8 mouse cellular contexts compared by ENCODE assay signal in genomic region chr2:92459141-92459920, GRCm38 (mm10). TPM values are rescaled to one million over a fixed set of nuclear protein-coding genes. Genes with fewer than 3 reads are reported as not detected.
DNase-seq lines count a peak whose midpoint lies in the region; ATAC-seq and TF ChIP-seq lines count a peak whose summit lies in the region.

No protein-coding gene starts in this region.

- H3K27me3 ChIP-seq in erythroblast, embryonic 14.5 days (ENCODE audit: control insufficient read depth) = peaks cover 12% of the 10 kb centered on the region
- H3K27me3 ChIP-seq in heart, embryonic 12.5 days (replicated peaks) = peaks cover 26% of the 10 kb centered on the region
- no peaks in the 10 kb centered on the region for H3K27me3 ChIP-seq in kidney, postnatal 0 days (ENCODE audit: insufficient read depth, low read length)
- H3K27me3 ChIP-seq in liver, embryonic 13.5 days = peaks cover 12% of the 10 kb centered on the region
- H3K27me3 ChIP-seq in stomach, embryonic 14.5 days (ENCODE audit: control insufficient read depth, insufficient read depth, low read length) = peaks cover 5% of the 10 kb centered on the region; the same call in 1 of the 2 replicates

- H3K4me2 ChIP-seq in heart, embryonic 12.5 days = peak overlapping the region; percentile 97
- peak overlapping the region; percentile 96 for H3K4me2 ChIP-seq in kidney, postnatal 0 days (ENCODE audit: low read length)
- peak overlapping the region; percentile 97 for H3K4me2 ChIP-seq in liver, embryonic 13.5 days
- H3K4me2 ChIP-seq in stomach, embryonic 14.5 days (replicated peaks; ENCODE audit: low read depth, low read length) = peak overlapping the region; percentile 81

- H3K9me3 ChIP-seq in erythroblast, embryonic 14.5 days (ENCODE audit: control insufficient read depth, low read length) = no peaks in the 10 kb centered on the region
- no peaks in the 10 kb centered on the region for H3K9me3 ChIP-seq in heart, embryonic 12.5 days (replicated peaks)
- H3K9me3 ChIP-seq in kidney, postnatal 0 days (replicated peaks; ENCODE audit: low read length) = no peaks in the 10 kb centered on the region
- no peaks in the 10 kb centered on the region for H3K9me3 ChIP-seq in liver, embryonic 13.5 days (replicated peaks)
- no peaks in the 10 kb centered on the region for H3K9me3 ChIP-seq in stomach, embryonic 14.5 days (ENCODE audit: control insufficient read depth, low read depth, low read length)

- peaks cover 6% of the 10 kb centered on the region for H3K36me3 ChIP-seq in erythroblast, embryonic 14.5 days (ENCODE audit: control insufficient read depth)
- H3K36me3 ChIP-seq in heart, embryonic 12.5 days = peaks cover 8% of the 10 kb centered on the region
- 0 out of 2 replicates have a peak, but pooled peaks cover 2% of the 10 kb centered on the region for H3K36me3 ChIP-seq in kidney, postnatal 0 days (ENCODE audit: insufficient read depth, low read length)
- peaks cover 10% of the 10 kb centered on the region for H3K36me3 ChIP-seq in liver, embryonic 13.5 days
- peaks cover 1% of the 10 kb centered on the region; the same call in 1 of the 2 replicates for H3K36me3 ChIP-seq in stomach, embryonic 14.5 days (ENCODE audit: control insufficient read depth, insufficient read depth, low read length)

- peak overlapping the region; percentile 86 for H3K9ac ChIP-seq in heart, embryonic 12.5 days
- H3K9ac ChIP-seq in kidney, postnatal 0 days (ENCODE audit: low read depth, low read length) = peak overlapping the region; percentile 70
- peak overlapping the region; percentile 83 for H3K9ac ChIP-seq in liver, embryonic 13.5 days
- peak overlapping the region; percentile 80 for H3K9ac ChIP-seq in stomach, embryonic 14.5 days (replicated peaks; ENCODE audit: low read depth, low read length)

- ATAC-seq in CD4-positive, CD25-positive, alpha-beta regulatory T cell, adult 4 months = peak; percentile 82
- ATAC-seq in heart, embryonic 12.5 days (ENCODE audit: insufficient number of reproducible peaks, low FRiP score) = peak; percentile 88
- ATAC-seq in kidney, postnatal 0 days (replicated peaks; ENCODE audit: low FRiP score, low read depth) = peak; percentile 77
- peak; percentile 84 for ATAC-seq in liver, embryonic 13.5 days (ENCODE audit: low read depth)
- ATAC-seq in stomach, embryonic 14.5 days (ENCODE audit: insufficient number of reproducible peaks, insufficient read depth, low FRiP score, low read depth) = peak; percentile 86

- H3K4me3 ChIP-seq in erythroblast, embryonic 14.5 days (replicated peaks) = peak overlapping the region; percentile 94
- peak overlapping the region; percentile 94 for H3K4me3 ChIP-seq in heart, embryonic 12.5 days
- peak overlapping the region; percentile 80 for H3K4me3 ChIP-seq in kidney, postnatal 0 days (replicated peaks; ENCODE audit: low read depth, low read length)
- H3K4me3 ChIP-seq in liver, embryonic 13.5 days (replicated peaks) = peak overlapping the region; percentile 81
- peak overlapping the region; percentile 80 for H3K4me3 ChIP-seq in stomach, embryonic 14.5 days (ENCODE audit: low read depth, low read length)

- 0 out of 2 replicates have a peak overlapping the region, but pooled peaks have one; percentile 17 for H3K27ac ChIP-seq in heart, embryonic 12.5 days (ENCODE audit: poor library complexity, severe bottlenecking)
- H3K27ac ChIP-seq in kidney, postnatal 0 days = peak overlapping the region; percentile 68
- H3K27ac ChIP-seq in liver, embryonic 13.5 days = peak overlapping the region; percentile 37
- no peak overlapping the region; the same call in 1 of the 2 replicates for H3K27ac ChIP-seq in stomach, embryonic 14.5 days (ENCODE audit: low read length)

- no peak for TF ChIP-seq CTCF in kidney, postnatal 0 days (IDR thresholded peaks at IDR 0.05; ENCODE audit: low read depth)

- peak; percentile 46 for DNase-seq in brain, embryonic 18.5 days (ENCODE audit: low read depth, low spot score)
- peak; percentile 88 for DNase-seq in kidney, postnatal 0 days (ENCODE audit: low spot score)
- peak; percentile 70 for DNase-seq in liver, embryonic 13.5 days
- peak; percentile 64 to 72 for DNase-seq in natural killer cell, adult 2 months (ENCODE audit: low spot score in 2 of 2)

- WGBS in heart, embryonic 12.5 days = under 1% methylated on average over 55 of the region's 55 CpGs
- under 1% methylated on average over 55 of the region's 55 CpGs for WGBS in kidney, postnatal 0 days
- under 1% methylated on average over 55 of the region's 55 CpGs for WGBS in liver, embryonic 13.5 days (ENCODE audit: insufficient replicate concordance)
- WGBS in stomach, embryonic 14.5 days = under 1% methylated on average over 55 of the region's 55 CpGs

- peaks cover 46% of the 10 kb centered on the region for H3K4me1 ChIP-seq in erythroblast, embryonic 14.5 days (ENCODE audit: control insufficient read depth)
- peaks cover 42% of the 10 kb centered on the region for H3K4me1 ChIP-seq in heart, embryonic 12.5 days (replicated peaks)
- H3K4me1 ChIP-seq in kidney, postnatal 0 days (replicated peaks; ENCODE audit: insufficient read depth, low read length) = peaks cover 29% of the 10 kb centered on the region
- H3K4me1 ChIP-seq in liver, embryonic 13.5 days (replicated peaks) = peaks cover 52% of the 10 kb centered on the region
- peaks cover 22% of the 10 kb centered on the region; the same call in 1 of the 2 replicates for H3K4me1 ChIP-seq in stomach, embryonic 14.5 days (ENCODE audit: control insufficient read depth, insufficient read depth, low read length)

RNA-seq across cellular contexts. Expression of gene Slc35c1, which starts 1.0 kb away (rescaled TPM):
- polyA plus RNA-seq in CD4-positive, CD25-positive, alpha-beta regulatory T cell, adult 4 months (2017; shearing (Covaris generic)) = 10 to 100 TPM; 50.3 to 73.8 TPM
- polyA plus RNA-seq in erythroblast, embryonic 14.5 days (2012) = 0.35 and 0.38 TPM in 2 replicates
- polyA plus RNA-seq in heart, embryonic 12.5 days (2016; fragmentation: Nextera tagmentation; extraction: Ambion mirVana) = 10.1 and 10.6 TPM in 2 replicates
- polyA plus RNA-seq in kidney, postnatal 0 days (2015; fragmentation: Nextera tagmentation; extraction: Ambion mirVana) = 14.8 and 15.5 TPM in 2 replicates
- 9.5 and 12.3 TPM in 2 replicates for polyA plus RNA-seq in liver, embryonic 13.5 days (2015; fragmentation: Nextera tagmentation; extraction: Ambion mirVana)
- polyA plus RNA-seq in stomach, embryonic 14.5 days (2014; fragmentation: Nextera tagmentation; extraction: Ambion mirVana) = 19.2 and 21.7 TPM in 2 replicates

RNA-seq across cellular contexts. Expression of gene Cry2, which starts 25.5 kb away (rescaled TPM):
- 10 to 100 TPM; 10.6 to 13.4 TPM for polyA plus RNA-seq in CD4-positive, CD25-positive, alpha-beta regulatory T cell, adult 4 months (2017; shearing (Covaris generic))
- polyA plus RNA-seq in erythroblast, embryonic 14.5 days (2012) = 0.36 and 0.45 TPM in 2 replicates
- polyA plus RNA-seq in heart, embryonic 12.5 days (2016; fragmentation: Nextera tagmentation; extraction: Ambion mirVana) = 28.0 and 30.1 TPM in 2 replicates
- polyA plus RNA-seq in kidney, postnatal 0 days (2015; fragmentation: Nextera tagmentation; extraction: Ambion mirVana) = 10.1 and 12.8 TPM in 2 replicates
- 9.1 and 10.7 TPM in 2 replicates for polyA plus RNA-seq in liver, embryonic 13.5 days (2015; fragmentation: Nextera tagmentation; extraction: Ambion mirVana)
- 24.2 and 25.7 TPM in 2 replicates for polyA plus RNA-seq in stomach, embryonic 14.5 days (2014; fragmentation: Nextera tagmentation; extraction: Ambion mirVana)

RNA-seq across cellular contexts. Expression of gene Mapk8ip1, which starts 58.3 kb away (rescaled TPM):
- under 1 TPM; 0.35 to 0.68 TPM for polyA plus RNA-seq in CD4-positive, CD25-positive, alpha-beta regulatory T cell, adult 4 months (2017; shearing (Covaris generic))
- polyA plus RNA-seq in erythroblast, embryonic 14.5 days (2012) = 0.03 TPM in 1 of 2 replicates, not detected in the other
- polyA plus RNA-seq in heart, embryonic 12.5 days (2016; fragmentation: Nextera tagmentation; extraction: Ambion mirVana) = 6.8 and 7.9 TPM in 2 replicates
- 25.9 and 28.2 TPM in 2 replicates for polyA plus RNA-seq in kidney, postnatal 0 days (2015; fragmentation: Nextera tagmentation; extraction: Ambion mirVana)
- 1.7 and 1.9 TPM in 2 replicates for polyA plus RNA-seq in liver, embryonic 13.5 days (2015; fragmentation: Nextera tagmentation; extraction: Ambion mirVana)
- 11.3 and 12.7 TPM in 2 replicates for polyA plus RNA-seq in stomach, embryonic 14.5 days (2014; fragmentation: Nextera tagmentation; extraction: Ambion mirVana)
